Mouse (Mus musculus) liver, embryonic 15.5 days (tissue): ENCODE data around the gene Clec2i. TPM values are rescaled to one million over a fixed set of nuclear protein-coding genes. Genes with fewer than 3 reads are reported as not detected.
"Not testable (repeated sequence)": the region's sequence is repeated elsewhere in the genome, so short reads cannot be mapped to it uniquely, and the experiment has no call there.

Experiments
- ATAC-seq: fragments of 200-750 bp; cut with Nextera tagmentation; 2 replicates; pipeline ENCODE4 v1.8.0; 2017; ENCODE audit warnings: moderate number of reproducible peaks, mild to moderate bottlenecking, moderate library complexity; ENCODE audit not compliant: insufficient read depth
- H3K27ac ChIP-seq: fragments of 300-500 bp; sonication (generic); replicated peaks from 2 replicates; pipeline ENCODE4 v1.5.1; 2015; ENCODE audit warnings: mild to moderate bottlenecking, inconsistent platforms
- H3K27me3 ChIP-seq: fragments of 300-500 bp; sonication (generic); 2 replicates; pipeline ENCODE4 v1.6.1; 2015; ENCODE audit warnings: mild to moderate bottlenecking, inconsistent platforms
- H3K36me3 ChIP-seq: fragments of 300-500 bp; sonication (generic); replicated peaks from 2 replicates; pipeline ENCODE4 v1.6.1; 2015; ENCODE audit warnings: moderate library complexity, mild to moderate bottlenecking, inconsistent platforms
- H3K4me1 ChIP-seq: fragments of 300-500 bp; sonication (generic); replicated peaks from 2 replicates; pipeline ENCODE4 v1.6.1; 2015; ENCODE audit warnings: inconsistent platforms
- H3K4me2 ChIP-seq: fragments of 300-500 bp; sonication (generic); 2 replicates; pipeline ENCODE4 v1.6.1; 2015; ENCODE audit warnings: moderate library complexity, mild to moderate bottlenecking, inconsistent platforms
- H3K4me3 ChIP-seq: fragments of 300-500 bp; sonication (generic); replicated peaks from 2 replicates; pipeline ENCODE4 v1.5.1; 2015; ENCODE audit warnings: mild to moderate bottlenecking, inconsistent platforms
- H3K9ac ChIP-seq: fragments of 300-500 bp; sonication (generic); 2 replicates; pipeline ENCODE4 v1.6.1; 2015; ENCODE audit warnings: moderate library complexity, mild to moderate bottlenecking, inconsistent platforms
- H3K9me3 ChIP-seq: fragments of 300-500 bp; sonication (generic); replicated peaks from 2 replicates; pipeline ENCODE4 v1.6.1; 2016; ENCODE audit warnings: inconsistent platforms
- WGBS: fragments of 180-500 bp; shearing (Covaris S2); methylation state at CpG from one replicate; pipeline ENCODE4 v1.1.7; 2015; ENCODE audit warnings: mixed read lengths; ENCODE audit not compliant: insufficient replicate concordance; 5-methylcytosine and 5-hydroxymethylcytosine counted together
- polyA plus RNA-seq: library from polyadenylated mRNA; unstranded; fragments of >200 nt; fragmentation: Nextera tagmentation; extraction: Ambion mirVana; gene quantifications from 2 replicates; pipeline ENCODE4 v1.2.1, GENCODE M21; 2015

Gene Clec2i
- polyA plus RNA-seq, 1 experiment from 2014 or later = 0.25 TPM

DNA sequence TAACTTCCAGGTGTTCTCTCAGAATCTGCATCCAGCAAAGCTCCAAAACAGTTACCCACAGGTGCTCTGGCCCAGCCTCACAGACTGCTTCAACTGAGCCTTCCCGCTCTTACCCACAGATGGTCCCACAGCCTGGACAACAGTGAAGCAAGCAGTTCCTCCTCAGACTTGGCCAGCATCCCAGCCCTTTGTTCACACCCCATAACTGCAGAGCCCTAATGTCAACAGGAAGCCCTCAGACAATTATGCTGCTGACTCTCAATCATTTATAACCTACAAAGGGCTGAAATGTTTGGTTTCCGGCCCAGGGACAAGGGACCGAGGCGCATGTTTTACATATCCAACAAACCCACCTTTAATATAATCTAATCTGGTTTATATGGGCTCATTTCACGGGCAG, 31.1 kb upstream of the Clec2i start:
- Histone ChIP-seq H3K27ac (no peak overlapping the region), H3K4me3 (no peak overlapping the region), H3K9me3 (no peaks in the 10 kb centered on the region), H3K4me1 (peaks cover 14% of the 10 kb centered on the region), H3K36me3 (no peaks in the 10 kb centered on the region), H3K9ac (no peak overlapping the region), H3K4me2 (no peak overlapping the region), H3K27me3 (no peaks in the 10 kb centered on the region)
- 73% methylated on average over 5 of the region's 5 CpGs for WGBS
- peak; percentile 41 for ATAC-seq

DNA sequence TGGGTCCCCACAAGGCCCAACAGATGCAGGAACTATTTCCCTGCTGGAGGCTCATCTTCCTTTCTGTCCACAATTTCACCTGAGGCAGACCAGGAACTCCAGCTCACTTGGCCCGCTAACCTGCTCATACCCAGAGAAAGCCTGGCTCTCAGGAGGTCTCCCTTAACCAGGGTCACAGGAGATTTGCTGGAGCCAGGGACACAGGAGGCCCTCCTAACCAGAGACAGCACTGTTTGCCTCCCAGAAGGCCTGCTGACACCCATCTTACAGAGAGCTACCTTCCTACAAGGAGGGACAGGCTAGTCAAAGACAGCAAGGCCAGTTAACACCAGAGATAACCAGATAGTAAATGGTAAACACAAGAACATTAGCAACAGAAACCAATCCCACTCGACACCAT, 29.4 kb upstream of the Clec2i start:
- H3K36me3 ChIP-seq = no peaks in the 10 kb centered on the region
- H3K4me3 ChIP-seq = no peak overlapping the region
- ATAC-seq = no peak
- H3K4me2 ChIP-seq = no peak overlapping the region
- no peaks in the 10 kb centered on the region for H3K27me3 ChIP-seq
- peaks cover 9% of the 10 kb centered on the region for H3K4me1 ChIP-seq
- H3K9me3 ChIP-seq = no peaks in the 10 kb centered on the region
- WGBS = 62% methylated on average over 2 of the region's 2 CpGs
- no peak overlapping the region for H3K27ac ChIP-seq
- H3K9ac ChIP-seq = no peak overlapping the region

DNA sequence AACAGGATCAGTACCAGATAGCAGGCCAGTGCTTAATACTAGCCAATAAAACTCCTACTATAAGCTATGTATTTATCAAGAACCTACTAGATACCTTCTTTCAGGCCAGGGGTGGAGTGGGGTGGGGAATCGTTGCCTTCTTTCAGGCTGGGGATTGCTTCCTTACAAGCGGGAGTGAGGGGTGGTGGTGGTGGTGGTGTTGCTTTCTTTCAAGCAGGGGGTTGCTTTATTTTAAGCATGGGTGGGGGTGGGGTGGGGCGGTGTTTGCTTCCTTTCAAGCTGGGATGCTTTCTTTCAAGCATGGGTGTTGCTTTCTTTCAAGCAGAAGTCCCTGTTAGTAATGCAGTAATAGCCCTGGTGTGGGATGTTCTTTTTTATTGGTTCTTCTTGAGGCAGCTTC, 18.5 kb upstream of the Clec2i start:
- no peak overlapping the region for H3K9ac ChIP-seq
- no peak for ATAC-seq
- no peaks in the 10 kb centered on the region for H3K27me3 ChIP-seq
- H3K4me1 ChIP-seq = no peaks in the 10 kb centered on the region
- no peaks in the 10 kb centered on the region for H3K36me3 ChIP-seq
- H3K4me2 ChIP-seq = no peak overlapping the region
- H3K27ac ChIP-seq = no peak overlapping the region
- no peak overlapping the region for H3K4me3 ChIP-seq
- no peaks in the 10 kb centered on the region for H3K9me3 ChIP-seq
- 51% methylated on average over 3 of the region's 3 CpGs for WGBS

GRCm38 (mm10) chr6:128871910-128872610, 15.3 kb upstream of the Clec2i start:
- Histone ChIP-seq H3K4me3 (no peak overlapping the region), H3K9ac (no peak overlapping the region), H3K36me3 (no peaks in the 10 kb centered on the region), H3K4me1 (no peaks in the 10 kb centered on the region), H3K27ac (no peak overlapping the region), H3K27me3 (no peaks in the 10 kb centered on the region), H3K9me3 (no peaks in the 10 kb centered on the region), H3K4me2 (no peak overlapping the region)
- no peak for ATAC-seq
- 53% methylated on average over 1 of the region's 1 CpGs for WGBS

- Histone ChIP-seq H3K9ac (no peak overlapping the region), H3K4me2 (peak overlapping the region; percentile 13; the same call in 1 of the 2 replicates), H3K27ac (no peak overlapping the region), H3K9me3 (no peaks in the 10 kb centered on the region), H3K27me3 (no peaks in the 10 kb centered on the region), H3K36me3 (no peaks in the 10 kb centered on the region), H3K4me3 (peak overlapping the region; percentile 23; the same call in 1 of the 2 replicates), H3K4me1 (no peaks in the 10 kb centered on the region)
- WGBS = 20% methylated on average over 5 of the region's 5 CpGs
- ATAC-seq = no peak
Observed at GRCm38 (mm10) chr6:128888834-128889233, 1.4 kb downstream of the Clec2i start.

GRCm38 (mm10) chr6:128890948-128891355, 3.6 kb downstream of the Clec2i start, which contains the start of gene BC035044:
BC035044 (minus strand) TSS chr6:128891126.
- H3K27ac ChIP-seq = no peak within 1 kb of the TSS; the same call in 1 of the 2 replicates
- H3K9ac ChIP-seq = no peak within 1 kb of the TSS
- H3K36me3 ChIP-seq = no peaks in the 10 kb centered on the region
- no peak within 1 kb of the TSS for H3K4me2 ChIP-seq
- H3K9me3 ChIP-seq = no peaks in the 10 kb centered on the region
- peak within 1 kb of the TSS; percentile 23 for H3K4me3 ChIP-seq
- 24% methylated on average over 2 of the region's 2 CpGs for WGBS
- H3K27me3 ChIP-seq = no peaks in the 10 kb centered on the region
- no peak for ATAC-seq
- no peaks in the 10 kb centered on the region for H3K4me1 ChIP-seq

DNA sequence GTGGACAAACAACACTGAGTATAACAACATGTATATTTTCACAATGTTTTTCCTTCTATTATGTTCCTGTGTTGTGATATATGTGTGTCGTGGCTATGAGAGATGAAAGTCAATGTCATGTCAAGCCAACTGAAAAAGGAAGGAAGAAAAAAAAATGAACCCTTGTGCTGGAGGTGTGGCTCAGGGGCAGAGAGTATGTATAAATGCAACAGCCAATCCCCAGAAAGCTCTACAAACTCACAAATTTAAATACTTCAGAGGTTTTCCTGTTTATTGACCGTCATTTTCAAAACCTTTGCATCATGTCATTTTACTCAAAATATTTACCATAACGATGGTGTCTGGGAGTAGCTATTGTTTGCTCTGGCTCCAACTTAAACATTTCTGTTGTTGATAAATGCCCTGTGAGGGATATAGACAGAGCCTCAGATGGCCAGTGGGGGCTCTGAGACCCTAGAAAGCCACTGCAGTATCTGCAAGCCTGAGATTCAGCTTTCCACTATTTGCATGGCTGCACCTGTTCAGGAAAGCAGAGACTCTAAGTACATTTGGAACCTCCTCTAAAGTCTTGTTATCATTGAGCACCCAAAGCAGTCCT, 8.1 kb downstream of the Clec2i start:
- no peaks in the 10 kb centered on the region for H3K36me3 ChIP-seq

DNA sequence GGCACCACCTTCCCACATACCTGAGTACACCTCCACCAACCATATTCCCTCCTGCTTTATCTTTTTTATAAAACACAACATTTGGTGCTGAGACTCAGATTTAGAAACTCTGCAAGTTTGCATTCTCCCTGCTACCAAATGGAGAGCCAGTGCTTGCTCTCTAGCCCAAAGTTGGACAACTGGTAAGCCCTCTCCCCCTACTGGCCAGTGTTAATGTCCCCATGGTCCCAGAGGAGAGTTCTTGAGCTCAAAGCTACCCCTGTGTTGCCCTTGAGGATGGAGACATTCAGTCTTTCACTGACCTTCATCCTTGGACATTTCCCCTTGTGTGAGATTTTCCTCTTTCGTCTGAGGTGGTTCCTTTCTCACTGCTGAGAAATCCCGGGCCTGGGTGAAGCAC, 12.7 kb downstream of the Clec2i start:
- H3K4me3 ChIP-seq = no peak overlapping the region
- ATAC-seq = no peak
- no peaks in the 10 kb centered on the region for H3K36me3 ChIP-seq
- H3K4me2 ChIP-seq = no peak overlapping the region
- no peaks in the 10 kb centered on the region for H3K9me3 ChIP-seq
- H3K27me3 ChIP-seq = no peaks in the 10 kb centered on the region
- 35% methylated on average over 2 of the region's 2 CpGs for whole genome bisulfite sequencing
- H3K9ac ChIP-seq = no peak overlapping the region
- no peak overlapping the region for H3K27ac ChIP-seq
- H3K4me1 ChIP-seq = no peaks in the 10 kb centered on the region

More for the DNA sequence above, 8.1 kb downstream of the Clec2i start:
- ATAC-seq = no peak
- H3K4me3 ChIP-seq = no peak overlapping the region
- no peak overlapping the region for H3K27ac ChIP-seq
- no peaks in the 10 kb centered on the region for H3K27me3 ChIP-seq
- WGBS = 52% methylated on average over 3 of the region's 3 CpGs
- H3K4me1 ChIP-seq = no peaks in the 10 kb centered on the region
- H3K9ac ChIP-seq = no peak overlapping the region
- no peaks in the 10 kb centered on the region for H3K9me3 ChIP-seq
- H3K4me2 ChIP-seq = no peak overlapping the region

- not testable (repeated sequence) for H3K36me3 ChIP-seq, H3K27me3 ChIP-seq, H3K4me2 ChIP-seq, H3K9me3 ChIP-seq, H3K4me1 ChIP-seq, H3K27ac ChIP-seq, ATAC-seq, H3K4me3 ChIP-seq, H3K9ac ChIP-seq
- 54% methylated on average over 6 of the region's 6 CpGs for WGBS
Observed at GRCm38 (mm10) chr6:128900796-128901552, 13.6 kb downstream of the Clec2i start.

DNA sequence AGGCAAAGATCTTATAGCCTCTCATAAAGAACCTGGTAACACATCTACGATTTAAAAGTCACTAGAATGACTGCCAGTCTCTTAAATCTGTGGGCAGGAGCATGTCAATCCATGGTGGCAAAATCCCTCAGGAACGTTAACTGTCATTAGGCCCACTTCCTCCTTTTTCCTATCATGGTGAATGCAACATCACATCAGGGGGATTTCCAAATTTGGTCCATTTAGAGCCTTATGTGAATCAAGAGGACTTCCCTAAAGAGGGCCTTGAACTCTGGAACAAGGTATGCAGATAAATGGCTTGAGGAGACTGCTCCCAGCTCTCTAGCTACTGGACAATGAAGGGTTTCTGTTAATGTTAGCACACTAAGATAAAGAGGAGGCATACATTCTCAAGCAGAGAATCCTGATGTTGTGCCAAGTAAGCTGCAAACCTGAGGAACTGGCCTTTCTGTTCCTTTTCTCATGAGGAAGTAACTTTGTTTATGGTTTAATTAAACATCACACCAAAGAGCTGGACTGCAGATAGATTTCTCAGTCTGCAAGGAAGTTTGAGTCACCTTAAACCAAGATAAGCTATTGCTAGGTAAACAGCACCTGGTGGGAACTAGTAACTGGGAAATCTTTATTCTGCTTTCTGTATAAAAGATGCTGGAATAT, 26.3 kb downstream of the Clec2i start:
- ATAC-seq = no peak

GRCm38 (mm10) chr6:128917322-128917721, 29.9 kb downstream of the Clec2i start:
- no peak overlapping the region for H3K27ac ChIP-seq
- H3K9me3 ChIP-seq = no peaks in the 10 kb centered on the region
- no peak overlapping the region for H3K4me2 ChIP-seq
- no peak overlapping the region for H3K4me3 ChIP-seq
- no peak for ATAC-seq
- no peaks in the 10 kb centered on the region for H3K27me3 ChIP-seq
- no peaks in the 10 kb centered on the region for H3K36me3 ChIP-seq
- H3K4me1 ChIP-seq = no peaks in the 10 kb centered on the region
- 58% methylated on average over 2 of the region's 2 CpGs for whole genome bisulfite sequencing
- no peak overlapping the region for H3K9ac ChIP-seq

More for the DNA sequence above, 26.3 kb downstream of the Clec2i start:
- H3K9me3 ChIP-seq = no peaks in the 10 kb centered on the region
- no peaks in the 10 kb centered on the region for H3K27me3 ChIP-seq
- H3K4me3 ChIP-seq = no peak overlapping the region
- H3K36me3 ChIP-seq = no peaks in the 10 kb centered on the region
- no peak overlapping the region for H3K9ac ChIP-seq
- H3K4me2 ChIP-seq = no peak overlapping the region
- H3K27ac ChIP-seq = no peak overlapping the region
- no peaks in the 10 kb centered on the region for H3K4me1 ChIP-seq
- WGBS = 54% methylated on average over 2 of the region's 2 CpGs
